Mouse (Mus musculus) bone marrow macrophage, adult 2 months (primary cell): ENCODE results near the gene Speer4b.

Experiments
- CTCF ChIP-seq: IDR thresholded peaks from 2 replicates; pipeline ENCODE4 v1.5.1; 2012; ENCODE audit warnings: low read depth, mild to moderate bottlenecking, low read length, moderate library complexity
- POLR2A ChIP-seq: IDR thresholded peaks from 2 replicates; pipeline ENCODE4 v1.6.1; 2012; ENCODE audit warnings: mild to moderate bottlenecking, low read depth, low read length, borderline replicate concordance

DNA sequence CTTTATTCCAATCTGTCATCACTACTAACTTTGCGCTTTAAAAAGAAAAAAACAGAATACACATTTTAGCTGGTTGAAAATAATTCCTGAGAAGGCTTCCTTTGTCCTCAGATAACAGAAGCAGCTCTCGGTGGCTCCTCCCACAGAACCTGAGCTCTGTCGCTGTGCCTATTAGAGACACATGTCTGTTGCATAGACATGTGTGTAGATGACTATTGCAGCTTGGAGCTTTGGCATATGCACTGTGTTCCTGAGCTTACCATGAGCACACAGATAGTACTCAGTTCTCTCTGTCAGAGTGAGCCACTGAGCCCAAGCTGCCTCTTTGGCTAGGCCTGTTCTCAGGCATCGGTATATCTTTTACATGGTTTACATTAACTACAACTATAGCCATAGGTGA, 48.1 kb upstream of the Speer4b start:
- TF ChIP-seq CTCF (no peak), POLR2A (no peak)
